Mouse (Mus musculus) frontal cortex, adult 2 months (tissue): ENCODE data around the gene Ppp1r15b. TPM values are rescaled to one million over a fixed set of nuclear protein-coding genes. Genes with fewer than 3 reads are reported as not detected.
A peak's percentile ranks its signal among the peaks of the same experiment; 100 is the strongest.

Experiments
- DNase-seq, 2 experiments: peaks; one replicate each; pipeline ENCODE4 v3.0.0; 2022; ENCODE audit warnings: low spot score in 1 of 2; ENCODE audit errors: extremely low spot score in 1 of 2
- polyA plus RNA-seq: library from polyadenylated mRNA; depleted of rRNA; stranded (reverse); fragments of >200 nt; gene quantifications from 2 replicates; pipeline ENCODE4 v1.2.3, GENCODE M21; 2012; rRNA removed

Gene Ppp1r15b
- polyA plus RNA-seq = 26.3 and 27.2 TPM in 2 replicates

GRCm38 (mm10) chr1:133130638-133131560 is at the start of gene Ppp1r15b:
Ppp1r15b (plus strand) TSS chr1:133131143.
- peak; percentile 99 to 100 for DNase-seq

GRCm38 (mm10) chr1:133083003-133083546 is 47.9 kb upstream of the Ppp1r15b start:
- no peak for DNase-seq

GRCm38 (mm10) chr1:133083942-133084625 is 46.9 kb upstream of the Ppp1r15b start:
- DNase-seq = no peak

GRCm38 (mm10) chr1:133084708-133085416 is 46.1 kb upstream of the Ppp1r15b start:
- no peak for DNase-seq

- no peak for DNase-seq
These were observed 45.6 kb upstream of the Ppp1r15b start for GRCm38 (mm10) chr1:133085417-133085742.

- no peak for DNase-seq
These were observed 44.1 kb upstream of the Ppp1r15b start for GRCm38 (mm10) chr1:133086804-133087203.

GRCm38 (mm10) chr1:133087206-133087905 is 43.6 kb upstream of the Ppp1r15b start:
- DNase-seq = peak in 1 of 2 experiments; percentile 78

- DNase-seq = no peak
These were observed 42.7 kb upstream of the Ppp1r15b start for GRCm38 (mm10) chr1:133088196-133088595.

GRCm38 (mm10) chr1:133089415-133089814 is 41.5 kb upstream of the Ppp1r15b start:
- peak in 1 of 2 experiments; percentile 32 for DNase-seq

- no peak for DNase-seq
These were observed 40.3 kb upstream of the Ppp1r15b start for GRCm38 (mm10) chr1:133090641-133091040.

GRCm38 (mm10) chr1:133091483-133091882 is 39.5 kb upstream of the Ppp1r15b start:
- DNase-seq = no peak

GRCm38 (mm10) chr1:133093719-133094118 is 37.2 kb upstream of the Ppp1r15b start:
- DNase-seq = no peak

- DNase-seq = peak; percentile 59 to 90
These were observed 29.8 kb upstream of the Ppp1r15b start for GRCm38 (mm10) chr1:133100980-133101798.

GRCm38 (mm10) chr1:133102108-133102507 is 28.8 kb upstream of the Ppp1r15b start:
- no peak for DNase-seq

GRCm38 (mm10) chr1:133103315-133103714 is 27.6 kb upstream of the Ppp1r15b start:
- DNase-seq = no peak

- DNase-seq = no peak
These were observed 27.1 kb upstream of the Ppp1r15b start for GRCm38 (mm10) chr1:133103871-133104270.

GRCm38 (mm10) chr1:133116108-133116507 is 14.8 kb upstream of the Ppp1r15b start:
- DNase-seq = no peak

- no peak for DNase-seq
These were observed 12.8 kb upstream of the Ppp1r15b start for GRCm38 (mm10) chr1:133118127-133118526.

GRCm38 (mm10) chr1:133118844-133119243 is 12.1 kb upstream of the Ppp1r15b start:
- no peak for DNase-seq
